Mouse (Mus musculus) embryonic facial prominence, embryonic 14.5 days (tissue): ENCODE results near the gene Twist2. TPM values are rescaled to one million over a fixed set of nuclear protein-coding genes. Genes with fewer than 3 reads are reported as not detected.

Experiments used
- ATAC-seq: fragments of 200-750 bp; cut with Nextera tagmentation; 2 replicates; pipeline ENCODE4 v1.8.0; 2017; ENCODE audit warnings: low read depth, moderate number of reproducible peaks, moderate TSS enrichment
- DNase-seq: peaks from one replicate; pipeline ENCODE4 v3.0.0-alpha.2; 2015; ENCODE audit warnings: low spot score
- H3K27ac ChIP-seq: fragments of 300-500 bp; sonication (generic); replicated peaks from 2 replicates; pipeline ENCODE4 v1.5.1; 2014; ENCODE audit warnings: low read depth, mild to moderate bottlenecking, low read length, moderate library complexity
- H3K27me3 ChIP-seq: fragments of 300-500 bp; sonication (generic); replicated peaks from 2 replicates; pipeline ENCODE4 v1.6.1; 2014; ENCODE audit warnings: low read length; ENCODE audit not compliant: control insufficient read depth, insufficient read depth
- H3K36me3 ChIP-seq: fragments of 300-500 bp; sonication (generic); 2 replicates; pipeline ENCODE4 v1.6.1; 2014; ENCODE audit warnings: low read length, mixed read lengths; ENCODE audit not compliant: control insufficient read depth, insufficient read depth
- H3K4me1 ChIP-seq: fragments of 300-500 bp; sonication (generic); 2 replicates; pipeline ENCODE4 v1.6.1; 2014; ENCODE audit warnings: antibody characterized with exemption, low read length; ENCODE audit not compliant: control insufficient read depth, insufficient read depth
- H3K4me2 ChIP-seq: fragments of 300-500 bp; sonication (generic); 2 replicates; pipeline ENCODE4 v1.6.1; 2014; ENCODE audit warnings: low read depth, mild to moderate bottlenecking, low read length, moderate library complexity, mixed read lengths
- H3K4me3 ChIP-seq: fragments of 300-500 bp; sonication (generic); 2 replicates; pipeline ENCODE4 v1.5.1; 2014; ENCODE audit warnings: low read depth, mild to moderate bottlenecking, low read length
- H3K9ac ChIP-seq: fragments of 300-500 bp; sonication (generic); 2 replicates; pipeline ENCODE4 v1.6.1; 2014; ENCODE audit warnings: low read depth, mild to moderate bottlenecking, low read length, moderate library complexity, mixed read lengths
- H3K9me3 ChIP-seq: fragments of 300-500 bp; sonication (generic); 2 replicates; pipeline ENCODE4 v1.6.1; 2016; ENCODE audit warnings: low read length; ENCODE audit not compliant: control insufficient read depth
- WGBS: fragments of 180-500 bp; shearing (Covaris S2); extraction: QIAGEN DNeasy Blood & Tissue Kit; methylation state at CpG from one replicate; pipeline ENCODE4 v1.1.7; 2014; 5-methylcytosine and 5-hydroxymethylcytosine counted together
- polyA plus RNA-seq: library from polyadenylated mRNA; unstranded; fragments of >200 nt; fragmentation: Nextera tagmentation; extraction: Ambion mirVana; gene quantifications from 2 replicates; pipeline ENCODE4 v1.2.1, GENCODE M21; 2014

Twist2 gene
- 46.4 and 50.9 TPM in 2 replicates for polyA plus RNA-seq

- Histone ChIP-seq H3K27ac (peak within 1 kb of the TSS; percentile 91), H3K4me2 (peak within 1 kb of the TSS; percentile 88), H3K9me3 (no peaks in the 10 kb centered on the region), H3K4me1 (peaks cover 8% of the 10 kb centered on the region), H3K36me3 (no peaks in the 10 kb centered on the region), H3K9ac (peak within 1 kb of the TSS; percentile 74), H3K27me3 (peaks cover 36% of the 10 kb centered on the region), H3K4me3 (peak within 1 kb of the TSS; percentile 71)
- peak; percentile 93 for DNase-seq
- ATAC-seq = peak; percentile 82
- under 1% methylated on average over 55 of the region's 77 CpGs for WGBS
Observed at GRCm38 (mm10) chr1:91800967-91801843, at the start of gene Twist2. TSS of gene Twist2 (plus strand) at chr1:91801461.

- Histone ChIP-seq H3K4me1 (peaks cover 18% of the 10 kb centered on the region), H3K4me2 (no peak overlapping the region), H3K4me3 (no peak overlapping the region), H3K27me3 (no peaks in the 10 kb centered on the region), H3K9me3 (no peaks in the 10 kb centered on the region), H3K36me3 (no peaks in the 10 kb centered on the region), H3K27ac (no peak overlapping the region), H3K9ac (no peak overlapping the region)
- ATAC-seq (no peak), DNase-seq (no peak)
- WGBS = 54% methylated on average over 9 of the region's 9 CpGs
Observed at GRCm38 (mm10) chr1:91752931-91753330, 48.3 kb upstream of the Twist2 start.

- Histone ChIP-seq H3K36me3 (no peaks in the 10 kb centered on the region), H3K4me2 (peak overlapping the region; percentile 42), H3K9me3 (no peaks in the 10 kb centered on the region), H3K4me3 (0 out of 2 replicates have a peak overlapping the region, but pooled peaks have one; percentile 4), H3K27me3 (no peaks in the 10 kb centered on the region), H3K4me1 (peaks cover 29% of the 10 kb centered on the region), H3K27ac (no peak overlapping the region), H3K9ac (0 out of 2 replicates have a peak overlapping the region, but pooled peaks have one; percentile 32)
- 0% methylated on average over 9 of the region's 9 CpGs for WGBS
- ATAC-seq = peak; percentile 67
- DNase-seq = peak; percentile 89
Observed at GRCm38 (mm10) chr1:91755102-91755501, 46.2 kb upstream of the Twist2 start.

GRCm38 (mm10) chr1:91757292-91757691, 44.0 kb upstream of the Twist2 start:
- WGBS = 22% methylated on average over 16 of the region's 16 CpGs
- Histone ChIP-seq H3K9ac (peak overlapping the region; percentile 51), H3K4me1 (peaks cover 46% of the 10 kb centered on the region), H3K36me3 (no peaks in the 10 kb centered on the region), H3K4me2 (peak overlapping the region; percentile 51), H3K9me3 (no peaks in the 10 kb centered on the region), H3K27ac (peak overlapping the region; percentile 46), H3K4me3 (peak overlapping the region; percentile 28), H3K27me3 (no peaks in the 10 kb centered on the region)
- DNase-seq (peak; percentile 52), ATAC-seq (no peak)

GRCm38 (mm10) chr1:91758143-91758542, 43.1 kb upstream of the Twist2 start:
- no peaks in the 10 kb centered on the region for H3K27me3 ChIP-seq
- H3K36me3 ChIP-seq = no peaks in the 10 kb centered on the region
- 54% methylated on average over 2 of the region's 2 CpGs for WGBS
- DNase-seq (no peak), ATAC-seq (no peak)
- peak overlapping the region; percentile 51; the same call in 1 of the 2 replicates for H3K4me2 ChIP-seq
- no peak overlapping the region for H3K9ac ChIP-seq
- H3K9me3 ChIP-seq = no peaks in the 10 kb centered on the region
- no peak overlapping the region for H3K4me3 ChIP-seq
- peaks cover 53% of the 10 kb centered on the region for H3K4me1 ChIP-seq
- peak overlapping the region; percentile 77 for H3K27ac ChIP-seq

- WGBS = 26% methylated on average over 12 of the region's 12 CpGs
- Histone ChIP-seq H3K27ac (peak overlapping the region; percentile 77), H3K4me2 (peak overlapping the region; percentile 36), H3K9ac (peak overlapping the region; percentile 46; the same call in 1 of the 2 replicates), H3K27me3 (no peaks in the 10 kb centered on the region), H3K4me3 (no peak overlapping the region), H3K36me3 (no peaks in the 10 kb centered on the region), H3K9me3 (no peaks in the 10 kb centered on the region), H3K4me1 (peaks cover 50% of the 10 kb centered on the region)
- peak; percentile 65 for DNase-seq
- ATAC-seq = peak; percentile 30; the same call in 1 of the 2 replicates
Observed at GRCm38 (mm10) chr1:91758600-91759515, 42.4 kb upstream of the Twist2 start.

- Histone ChIP-seq H3K4me1 (peaks cover 50% of the 10 kb centered on the region), H3K9me3 (no peaks in the 10 kb centered on the region), H3K9ac (no peak overlapping the region), H3K36me3 (no peaks in the 10 kb centered on the region), H3K27ac (peak overlapping the region; percentile 74), H3K4me2 (peak overlapping the region; percentile 25), H3K4me3 (no peak overlapping the region; the same call in 1 of the 2 replicates), H3K27me3 (no peaks in the 10 kb centered on the region)
- WGBS = 31% methylated on average over 14 of the region's 14 CpGs
- DNase-seq = peak; percentile 92
- ATAC-seq = peak; percentile 24; the same call in 1 of the 2 replicates
Observed at GRCm38 (mm10) chr1:91760140-91760986, 40.9 kb upstream of the Twist2 start.
